Mouse (Mus musculus) adipocyte (in vitro differentiated cells): Measurements from ENCODE around the gene Dhrs1.

Source experiments
- DNase-seq: peaks from one replicate; pipeline ENCODE4 v3.0.0-alpha.2; 2016; ENCODE audit warnings: low spot score

Gene Dhrs1

GRCm38 (mm10) chr14:55762001-55762821 is 16.7 kb upstream of the Dhrs1 start:
- no peak for DNase-seq

GRCm38 (mm10) chr14:55761163-55761562 is 15.7 kb upstream of the Dhrs1 start, which contains the start of gene Ltb4r2:
Ltb4r2 (plus strand) TSS chr14:55761428.
- DNase-seq, result no peak

- DNase-seq, result peak; percentile 72
These were observed 14.7 kb upstream of the Dhrs1 start for GRCm38 (mm10) chr14:55760156-55760555.

- DNase-seq, result peak; percentile 68
These were observed 12.9 kb upstream of the Dhrs1 start, which contains the start of gene Cideb for GRCm38 (mm10) chr14:55758363-55758784. Cideb (minus strand) TSS chr14:55758458.

GRCm38 (mm10) chr14:55757566-55757965 is 12.1 kb upstream of the Dhrs1 start:
- DNase-seq, result no peak

- no peak for DNase-seq
These were observed 1.8 kb upstream of the Dhrs1 start for GRCm38 (mm10) chr14:55747051-55747847.

GRCm38 (mm10) chr14:55745861-55746237 is 359 bp upstream of the Dhrs1 start:
- DNase-seq, result no peak

GRCm38 (mm10) chr14:55743711-55744110 is 1.8 kb downstream of the Dhrs1 start:
- peak; percentile 81 for DNase-seq

GRCm38 (mm10) chr14:55737086-55737687 is 8.3 kb downstream of the Dhrs1 start:
- DNase-seq, result no peak

GRCm38 (mm10) chr14:55735758-55736157 is 9.7 kb downstream of the Dhrs1 start:
- no peak for DNase-seq

- no peak for DNase-seq
These were observed 10.2 kb downstream of the Dhrs1 start for GRCm38 (mm10) chr14:55735334-55735733.

- peak; percentile 27 for DNase-seq
These were observed 10.6 kb downstream of the Dhrs1 start for GRCm38 (mm10) chr14:55734869-55735268.

GRCm38 (mm10) chr14:55733889-55734288 is 11.6 kb downstream of the Dhrs1 start:
- no peak for DNase-seq

- DNase-seq, result no peak
These were observed 14.9 kb downstream of the Dhrs1 start for GRCm38 (mm10) chr14:55730531-55731032.

- DNase-seq, result no peak
These were observed 15.4 kb downstream of the Dhrs1 start for GRCm38 (mm10) chr14:55730116-55730515.

GRCm38 (mm10) chr14:55727889-55728685 is 17.4 kb downstream of the Dhrs1 start:
- no peak for DNase-seq

GRCm38 (mm10) chr14:55726261-55726660 is 19.2 kb downstream of the Dhrs1 start:
- DNase-seq, result no peak

- DNase-seq, result peak; percentile 79
These were observed 21.0 kb downstream of the Dhrs1 start for GRCm38 (mm10) chr14:55724411-55724871.

- no peak for DNase-seq
These were observed 22.1 kb downstream of the Dhrs1 start for GRCm38 (mm10) chr14:55723433-55723832.

- DNase-seq, result peak; percentile 10
These were observed 23.0 kb downstream of the Dhrs1 start for GRCm38 (mm10) chr14:55722438-55722945.
